Mouse (Mus musculus) limb, embryonic 15.5 days (tissue): ENCODE results near the gene Ass1. TPM values are rescaled to one million over a fixed set of nuclear protein-coding genes. Genes with fewer than 3 reads are reported as not detected.

Experiments used
- ATAC-seq: fragments of 200-750 bp; cut with Nextera tagmentation; 2 replicates; pipeline ENCODE4 v1.8.0; 2017; ENCODE audit warnings: low read depth, moderate TSS enrichment; ENCODE audit not compliant: insufficient number of reproducible peaks, low FRiP score, low TSS enrichment
- H3K27ac ChIP-seq: fragments of 300-500 bp; sonication (generic); 2 replicates; pipeline ENCODE4 v1.5.1; 2015; ENCODE audit warnings: moderate library complexity, mild to moderate bottlenecking, inconsistent platforms
- H3K27me3 ChIP-seq: fragments of 300-500 bp; sonication (generic); 2 replicates; pipeline ENCODE4 v1.6.1; 2015; ENCODE audit warnings: inconsistent platforms
- H3K36me3 ChIP-seq: fragments of 300-500 bp; sonication (generic); 2 replicates; pipeline ENCODE4 v1.6.1; 2015; ENCODE audit warnings: inconsistent platforms
- H3K4me1 ChIP-seq: fragments of 300-500 bp; sonication (generic); 2 replicates; pipeline ENCODE4 v1.6.1; 2015; ENCODE audit warnings: inconsistent platforms
- H3K4me2 ChIP-seq: fragments of 300-500 bp; sonication (generic); 2 replicates; pipeline ENCODE4 v1.6.1; 2015; ENCODE audit warnings: mild to moderate bottlenecking, inconsistent platforms
- H3K4me3 ChIP-seq: fragments of 300-500 bp; sonication (generic); 2 replicates; pipeline ENCODE4 v1.5.1; 2015; ENCODE audit warnings: mild to moderate bottlenecking, inconsistent platforms
- H3K9ac ChIP-seq: fragments of 300-500 bp; sonication (generic); 2 replicates; pipeline ENCODE4 v1.6.1; 2015; ENCODE audit warnings: inconsistent platforms
- H3K9me3 ChIP-seq: fragments of 300-500 bp; sonication (generic); 2 replicates; pipeline ENCODE4 v1.6.1; 2016; ENCODE audit warnings: inconsistent platforms
- WGBS: fragments of 180-500 bp; shearing (Covaris S2); methylation state at CpG from one replicate; pipeline ENCODE4 v1.1.7; 2015; 5-methylcytosine and 5-hydroxymethylcytosine counted together
- polyA plus RNA-seq: library from polyadenylated mRNA; unstranded; fragments of >200 nt; fragmentation: Nextera tagmentation; extraction: Ambion mirVana; gene quantifications from 2 replicates; pipeline ENCODE4 v1.2.1, GENCODE M21; 2015

Ass1 gene
- polyA plus RNA-seq, 1 experiment from 2014 or later = 45.8 TPM

GRCm38 (mm10) chr2:31508851-31509250 is 38.8 kb downstream of the Ass1 start:
- Histone ChIP-seq H3K9ac (no peak overlapping the region), H3K27me3 (0 out of 2 replicates have a peak, but pooled peaks cover 4% of the 10 kb centered on the region), H3K4me3 (no peak overlapping the region), H3K4me2 (no peak overlapping the region), H3K4me1 (peaks cover 20% of the 10 kb centered on the region), H3K36me3 (no peaks in the 10 kb centered on the region), H3K27ac (no peak overlapping the region), H3K9me3 (no peaks in the 10 kb centered on the region)
- no peak for ATAC-seq
- WGBS = 93% methylated on average over 6 of the region's 6 CpGs

GRCm38 (mm10) chr2:31511316-31511715 is 41.3 kb downstream of the Ass1 start:
- Histone ChIP-seq H3K9me3 (no peaks in the 10 kb centered on the region), H3K4me1 (peaks cover 20% of the 10 kb centered on the region), H3K4me2 (no peak overlapping the region), H3K9ac (no peak overlapping the region), H3K27ac (no peak overlapping the region), H3K27me3 (no peaks in the 10 kb centered on the region), H3K4me3 (no peak overlapping the region), H3K36me3 (peaks cover 7% of the 10 kb centered on the region; the same call in 1 of the 2 replicates)
- no peak for ATAC-seq
- 57% methylated on average over 6 of the region's 6 CpGs for WGBS

- Histone ChIP-seq H3K4me2 (no peak overlapping the region), H3K36me3 (peaks cover 10% of the 10 kb centered on the region; the same call in 1 of the 2 replicates), H3K9ac (no peak overlapping the region), H3K27me3 (no peaks in the 10 kb centered on the region), H3K9me3 (no peaks in the 10 kb centered on the region), H3K4me1 (peaks cover 8% of the 10 kb centered on the region), H3K27ac (no peak overlapping the region), H3K4me3 (no peak overlapping the region)
- ATAC-seq = no peak
- WGBS = 61% methylated on average over 12 of the region's 12 CpGs
Observed at GRCm38 (mm10) chr2:31516557-31516956, 46.5 kb downstream of the Ass1 start.

GRCm38 (mm10) chr2:31521800-31522335 is 51.9 kb downstream of the Ass1 start:
- no peak overlapping the region for H3K9ac ChIP-seq
- 78% methylated on average over 16 of the region's 16 CpGs for WGBS
- H3K4me2 ChIP-seq = no peak overlapping the region
- no peak overlapping the region for H3K4me3 ChIP-seq
- 0 out of 2 replicates have a peak, but pooled peaks cover 3% of the 10 kb centered on the region for H3K36me3 ChIP-seq
- no peaks in the 10 kb centered on the region for H3K9me3 ChIP-seq
- ATAC-seq = no peak
- no peaks in the 10 kb centered on the region for H3K27me3 ChIP-seq
- H3K4me1 ChIP-seq = no peaks in the 10 kb centered on the region
- no peak overlapping the region for H3K27ac ChIP-seq

- 57% methylated on average over 5 of the region's 5 CpGs for WGBS
- no peak for ATAC-seq
- no peak overlapping the region for H3K9ac ChIP-seq
Observed at GRCm38 (mm10) chr2:31524641-31525040, 54.6 kb downstream of the Ass1 start.

GRCm38 (mm10) chr2:31525778-31526177 is 55.8 kb downstream of the Ass1 start:
- Histone ChIP-seq H3K27ac (no peak overlapping the region), H3K27me3 (no peaks in the 10 kb centered on the region), H3K9me3 (no peaks in the 10 kb centered on the region), H3K4me3 (no peak overlapping the region), H3K4me1 (0 out of 2 replicates have a peak, but pooled peaks cover 3% of the 10 kb centered on the region), H3K9ac (no peak overlapping the region), H3K36me3 (no peaks in the 10 kb centered on the region), H3K4me2 (no peak overlapping the region)
- WGBS = 33% methylated on average over 10 of the region's 10 CpGs
- no peak for ATAC-seq

More at GRCm38 (mm10) chr2:31524641-31525040, 54.6 kb downstream of the Ass1 start:
- no peak overlapping the region for H3K27ac ChIP-seq
- H3K4me1 ChIP-seq = 0 out of 2 replicates have a peak, but pooled peaks cover 3% of the 10 kb centered on the region
- H3K9me3 ChIP-seq = no peaks in the 10 kb centered on the region
- H3K36me3 ChIP-seq = no peaks in the 10 kb centered on the region
- no peak overlapping the region for H3K4me2 ChIP-seq
- no peak overlapping the region for H3K4me3 ChIP-seq
- H3K27me3 ChIP-seq = no peaks in the 10 kb centered on the region

- 54% methylated on average over 5 of the region's 5 CpGs for WGBS
Observed at GRCm38 (mm10) chr2:31530201-31530600, 60.2 kb downstream of the Ass1 start.

GRCm38 (mm10) chr2:31537054-31537453 is 67.0 kb downstream of the Ass1 start:
- 52% methylated on average over 5 of the region's 5 CpGs for WGBS

More at GRCm38 (mm10) chr2:31530201-31530600, 60.2 kb downstream of the Ass1 start:
- Histone ChIP-seq H3K4me1 (0 out of 2 replicates have a peak, but pooled peaks cover 3% of the 10 kb centered on the region), H3K4me2 (no peak overlapping the region), H3K4me3 (no peak overlapping the region), H3K9me3 (no peaks in the 10 kb centered on the region), H3K9ac (no peak overlapping the region), H3K27ac (no peak overlapping the region), H3K36me3 (no peaks in the 10 kb centered on the region), H3K27me3 (no peaks in the 10 kb centered on the region)
- no peak for ATAC-seq

GRCm38 (mm10) chr2:31538745-31539144 is 68.7 kb downstream of the Ass1 start:
- H3K36me3 ChIP-seq = no peaks in the 10 kb centered on the region
- no peak overlapping the region for H3K4me2 ChIP-seq
- 65% methylated on average over 5 of the region's 5 CpGs for WGBS
- no peaks in the 10 kb centered on the region for H3K9me3 ChIP-seq
- no peaks in the 10 kb centered on the region for H3K27me3 ChIP-seq
- H3K9ac ChIP-seq = no peak overlapping the region
- H3K4me1 ChIP-seq = no peaks in the 10 kb centered on the region
- H3K27ac ChIP-seq = no peak overlapping the region
- no peak for ATAC-seq
- no peak overlapping the region for H3K4me3 ChIP-seq

More at GRCm38 (mm10) chr2:31537054-31537453, 67.0 kb downstream of the Ass1 start:
- no peaks in the 10 kb centered on the region for H3K9me3 ChIP-seq
- H3K27ac ChIP-seq = no peak overlapping the region
- no peak for ATAC-seq
- H3K4me2 ChIP-seq = no peak overlapping the region
- no peaks in the 10 kb centered on the region for H3K36me3 ChIP-seq
- no peak overlapping the region for H3K9ac ChIP-seq
- H3K4me1 ChIP-seq = no peaks in the 10 kb centered on the region
- H3K4me3 ChIP-seq = no peak overlapping the region
- H3K27me3 ChIP-seq = no peaks in the 10 kb centered on the region

GRCm38 (mm10) chr2:31541581-31541980 is 71.6 kb downstream of the Ass1 start:
- no peak overlapping the region for H3K27ac ChIP-seq
- H3K9me3 ChIP-seq = no peaks in the 10 kb centered on the region
- H3K27me3 ChIP-seq = no peaks in the 10 kb centered on the region
- no peak overlapping the region for H3K4me2 ChIP-seq
- 80% methylated on average over 5 of the region's 5 CpGs for WGBS
- no peaks in the 10 kb centered on the region for H3K36me3 ChIP-seq
- H3K4me1 ChIP-seq = no peaks in the 10 kb centered on the region
- no peak overlapping the region for H3K4me3 ChIP-seq
- no peak; the same call in 1 of the 2 replicates for ATAC-seq
- no peak overlapping the region for H3K9ac ChIP-seq

GRCm38 (mm10) chr2:31547726-31548125 is 77.7 kb downstream of the Ass1 start:
- H3K36me3 ChIP-seq = no peaks in the 10 kb centered on the region
- 59% methylated on average over 11 of the region's 11 CpGs for WGBS
- H3K4me1 ChIP-seq = no peaks in the 10 kb centered on the region
- no peak for ATAC-seq
- no peak overlapping the region for H3K27ac ChIP-seq
- H3K4me3 ChIP-seq = no peak overlapping the region
- no peak overlapping the region for H3K4me2 ChIP-seq
- no peak overlapping the region for H3K9ac ChIP-seq
- H3K27me3 ChIP-seq = no peaks in the 10 kb centered on the region
- H3K9me3 ChIP-seq = no peaks in the 10 kb centered on the region

GRCm38 (mm10) chr2:31550503-31550902 is 80.5 kb downstream of the Ass1 start:
- Histone ChIP-seq H3K4me1 (no peaks in the 10 kb centered on the region), H3K27me3 (no peaks in the 10 kb centered on the region), H3K27ac (no peak overlapping the region), H3K4me2 (no peak overlapping the region), H3K36me3 (no peaks in the 10 kb centered on the region), H3K4me3 (no peak overlapping the region), H3K9ac (no peak overlapping the region), H3K9me3 (no peaks in the 10 kb centered on the region)
- 78% methylated on average over 3 of the region's 3 CpGs for WGBS
- ATAC-seq = no peak
